Mouse (Mus musculus) brain, embryonic 14.5 days (tissue): ENCODE data around the gene Tank.

ENCODE experiments used
- CTCF ChIP-seq: fragments of 200-500 bp; IDR thresholded peaks from 2 replicates; pipeline ENCODE4 v1.5.1; 2012; ENCODE audit warnings: inconsistent platforms, mild to moderate bottlenecking, moderate library complexity, borderline replicate concordance; ENCODE audit not compliant: insufficient read depth, insufficient read length; ENCODE audit errors: extremely low read depth
- POLR2A ChIP-seq: fragments of 200-500 bp; IDR thresholded peaks from 2 replicates; pipeline ENCODE4 v1.6.1; 2012; ENCODE audit warnings: mild to moderate bottlenecking, inconsistent platforms, borderline replicate concordance; ENCODE audit not compliant: poor library complexity, insufficient read depth, insufficient read length, severe bottlenecking; ENCODE audit errors: extremely low read depth

- no peak for TF ChIP-seq POLR2A
- no peak for TF ChIP-seq CTCF
Observed at GRCm38 (mm10) chr2:61635099-61635498, 56.7 kb downstream of the Tank start.
